Mouse (Mus musculus) WW6 (cell line): ENCODE data around the gene Abca3.

Experiments used
- DNase-seq: peaks from one replicate; pipeline ENCODE4 v3.0.0-alpha.2; 2013; ENCODE audit warnings: low read depth, low spot score

The Abca3 gene

DNA sequence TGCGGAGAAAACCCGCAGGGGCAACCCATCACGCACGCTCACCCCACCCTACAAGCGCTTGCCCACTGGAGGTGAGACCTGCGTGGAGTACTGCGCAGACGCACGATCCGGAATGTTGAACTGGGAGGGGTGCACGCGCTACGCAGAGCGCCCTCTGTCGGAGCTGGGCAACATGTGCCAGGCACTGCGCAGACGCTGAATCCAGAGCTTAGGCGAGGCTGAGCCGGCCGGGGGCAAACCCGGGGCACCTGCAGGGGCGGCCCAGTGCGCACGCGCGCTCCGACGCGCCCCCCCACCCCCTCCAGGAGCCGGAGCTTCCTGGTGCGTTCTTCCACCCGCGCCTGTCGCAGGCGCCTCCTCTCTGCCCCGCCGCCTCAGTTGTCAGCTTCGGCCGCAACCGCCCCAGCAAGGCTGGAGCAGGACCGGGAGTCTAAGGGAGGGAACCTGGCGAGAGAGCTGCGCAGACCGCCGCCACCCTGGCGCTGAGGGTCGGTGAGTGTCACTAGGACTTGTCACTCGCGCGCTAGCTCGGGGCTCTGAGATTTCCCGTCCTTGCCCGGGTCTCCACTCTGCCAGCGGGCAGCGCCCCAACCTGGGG, at the start of gene Abca3:
Gene Abca3, plus strand, starts transcription at position 191 of the 598 bp plus-strand sequence.
- peak; percentile 96 for DNase-seq

DNA sequence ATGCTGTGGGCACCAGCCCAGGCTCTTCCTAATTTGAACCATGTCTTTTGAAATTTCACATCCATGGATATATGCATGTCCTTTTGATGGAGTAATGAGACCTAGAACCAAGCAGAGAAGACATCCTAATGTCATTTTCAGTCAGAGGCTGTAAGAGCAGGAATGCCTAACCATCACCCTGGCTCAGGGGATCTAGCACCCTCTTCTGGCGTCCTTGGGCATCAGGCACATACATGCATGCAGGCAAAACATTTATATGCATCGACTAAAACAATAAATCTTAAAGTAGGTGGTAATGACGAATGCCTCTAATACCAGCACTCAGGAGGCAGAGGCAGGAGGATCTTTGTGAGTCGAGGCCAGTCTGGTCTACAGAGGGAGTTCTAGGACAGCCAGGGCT, 44.2 kb upstream of the Abca3 start:
- DNase-seq: no peak

- DNase-seq: no peak
Measured at GRCm38 (mm10) chr17:24320826-24321225, 30.9 kb upstream of the Abca3 start.

DNA sequence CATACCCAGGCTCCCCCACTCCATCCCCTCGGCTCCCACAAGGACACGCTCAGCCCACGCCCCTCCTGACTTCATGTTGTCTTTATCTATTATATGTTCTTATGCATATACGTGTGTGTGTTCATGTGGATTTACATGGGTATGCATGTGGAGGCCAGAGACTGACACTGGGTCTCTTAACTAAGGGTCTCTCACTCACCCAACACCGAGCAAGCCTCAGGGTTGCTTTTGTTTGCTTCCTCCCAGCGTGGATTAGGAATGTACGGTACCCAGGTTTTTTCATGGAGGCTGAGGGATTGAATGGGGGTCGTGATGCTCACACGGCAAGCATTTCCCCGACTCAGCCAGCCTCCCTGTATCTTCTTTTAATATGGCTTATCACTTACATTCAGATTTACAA, 26.7 kb upstream of the Abca3 start:
- no peak for DNase-seq

DNA sequence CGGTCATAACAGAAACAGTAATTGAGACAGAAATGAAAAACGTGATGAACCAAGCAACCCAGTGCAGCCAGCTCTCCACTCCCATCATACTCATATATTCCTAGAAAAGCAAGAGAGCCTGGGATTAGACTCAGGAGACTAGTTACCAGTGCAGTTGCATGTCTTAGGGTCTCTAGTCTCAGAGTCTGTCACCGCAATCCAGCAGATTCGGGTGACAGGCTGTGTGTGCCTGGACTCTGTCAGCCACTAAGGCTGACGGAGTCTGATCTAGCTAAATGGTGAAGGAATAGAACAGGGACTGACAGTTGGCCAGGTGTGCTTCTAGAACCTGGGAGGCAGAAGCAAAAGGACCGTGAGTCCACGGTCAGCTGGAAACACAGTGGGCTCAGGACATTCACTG, 24.1 kb upstream of the Abca3 start:
- no peak for DNase-seq

GRCm38 (mm10) chr17:24344672-24345071, 7.1 kb upstream of the Abca3 start:
- DNase-seq: no peak

GRCm38 (mm10) chr17:24346831-24347230, 4.9 kb upstream of the Abca3 start:
- no peak for DNase-seq

DNA sequence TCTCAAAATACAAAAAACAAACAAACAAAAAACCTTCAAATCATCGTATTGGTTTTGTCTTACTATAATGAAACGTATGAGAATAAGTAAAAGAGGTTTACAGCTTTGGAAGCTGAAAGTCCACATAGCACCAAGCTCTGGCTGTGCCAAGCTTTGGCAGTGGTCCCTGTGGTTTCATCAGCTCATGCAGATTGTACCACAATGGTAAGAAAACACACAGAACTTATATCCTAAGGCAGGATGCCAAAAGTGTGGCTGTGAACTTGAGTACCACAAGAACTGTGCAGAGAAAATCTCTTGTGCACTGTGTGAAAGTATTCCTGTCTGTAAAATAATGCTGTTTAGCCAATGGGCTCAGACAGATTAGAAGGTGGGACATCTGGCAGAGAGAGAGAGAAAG, 2.6 kb upstream of the Abca3 start:
- DNase-seq: no peak

GRCm38 (mm10) chr17:24350926-24351759, 607 bp upstream of the Abca3 start, which contains the start of gene Abca17:
Abca17 (minus strand) TSS chr17:24351068.
- no peak for DNase-seq

DNA sequence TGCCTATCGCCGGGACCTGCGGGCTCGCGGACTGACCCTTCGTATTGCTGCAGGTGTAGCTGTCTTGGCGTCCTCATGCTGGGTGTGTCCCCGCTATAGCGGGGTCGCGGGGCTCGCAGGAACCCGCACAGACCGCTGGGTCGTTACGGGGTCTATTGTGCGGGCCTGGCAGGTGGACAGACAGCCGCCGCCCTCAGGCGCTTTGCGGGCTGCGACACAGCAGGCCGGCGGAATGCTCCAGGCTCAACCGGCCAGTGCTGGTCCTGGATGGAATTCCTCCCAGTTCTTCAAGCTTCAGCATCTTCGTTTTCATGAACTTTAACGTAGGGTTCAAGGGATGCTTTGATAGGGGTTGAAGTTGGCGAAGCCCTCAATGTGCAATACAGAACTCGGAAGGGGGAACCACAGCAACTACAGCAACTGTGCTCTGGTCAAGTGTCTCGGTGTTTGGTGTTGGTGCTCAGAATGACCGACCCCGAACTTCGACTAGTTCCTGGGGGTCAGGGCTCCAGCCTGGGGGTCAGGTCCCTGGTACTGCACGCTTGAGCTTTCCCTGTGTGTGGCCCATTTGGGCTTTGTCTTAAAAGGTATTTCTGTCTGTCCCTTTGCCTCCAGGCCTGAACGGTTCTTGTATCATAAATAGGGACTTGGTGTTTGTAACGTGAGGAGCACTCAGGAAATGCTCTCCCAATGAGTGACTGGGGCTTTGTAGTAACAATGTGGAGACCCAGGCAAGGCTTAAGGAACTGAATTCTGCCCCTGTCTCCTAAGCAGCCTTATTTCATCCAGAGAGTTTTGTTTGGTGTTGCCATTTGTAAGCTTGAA, 832 bp downstream of the Abca3 start:
- no peak for DNase-seq

GRCm38 (mm10) chr17:24353960-24354359, 2.2 kb downstream of the Abca3 start:
- no peak for DNase-seq

GRCm38 (mm10) chr17:24355284-24355683, 3.5 kb downstream of the Abca3 start:
- no peak for DNase-seq

- DNase-seq: no peak
Measured at GRCm38 (mm10) chr17:24359006-24359405, 7.3 kb downstream of the Abca3 start.

GRCm38 (mm10) chr17:24359903-24360302, 8.2 kb downstream of the Abca3 start:
- DNase-seq: no peak

DNA sequence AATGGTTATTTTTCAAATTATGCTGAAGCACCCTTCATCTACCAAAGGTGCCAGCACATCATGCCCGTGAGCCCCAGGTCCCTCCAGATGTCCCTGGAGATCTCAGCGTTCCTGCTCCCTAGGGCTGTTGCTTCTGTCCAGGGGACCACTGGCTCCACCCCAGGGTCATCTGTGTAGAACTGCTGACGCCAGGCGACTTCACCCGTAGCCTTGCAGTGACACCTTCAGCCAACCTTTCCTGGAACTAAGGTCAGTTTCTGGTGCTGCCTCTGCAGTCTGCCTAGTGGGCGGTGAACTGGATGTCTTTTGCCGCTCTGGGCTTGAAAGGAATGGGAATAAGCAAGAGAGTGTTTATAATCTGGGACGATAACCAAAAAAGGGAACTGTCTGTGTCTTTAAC, 9.1 kb downstream of the Abca3 start:
- no peak for DNase-seq

DNA sequence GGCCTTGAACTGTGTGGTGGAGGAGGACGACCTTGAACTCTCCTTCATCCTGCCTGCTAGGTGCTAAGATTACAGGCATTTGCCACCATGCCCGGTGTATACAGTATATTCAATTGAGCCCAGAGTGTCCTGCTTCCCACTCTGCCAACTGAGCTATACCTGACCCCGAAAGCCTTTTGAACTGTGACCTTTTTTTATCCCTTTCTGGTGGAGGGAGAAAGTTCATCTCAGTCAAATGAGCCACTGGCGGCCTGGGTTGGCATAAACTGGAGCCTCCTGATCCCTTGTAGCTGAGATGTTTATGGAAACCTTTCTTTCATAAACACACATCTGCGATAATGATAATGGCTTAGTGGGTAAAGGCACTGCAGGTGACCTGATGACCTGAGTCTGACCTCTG, 9.5 kb downstream of the Abca3 start:
- DNase-seq: no peak

DNA sequence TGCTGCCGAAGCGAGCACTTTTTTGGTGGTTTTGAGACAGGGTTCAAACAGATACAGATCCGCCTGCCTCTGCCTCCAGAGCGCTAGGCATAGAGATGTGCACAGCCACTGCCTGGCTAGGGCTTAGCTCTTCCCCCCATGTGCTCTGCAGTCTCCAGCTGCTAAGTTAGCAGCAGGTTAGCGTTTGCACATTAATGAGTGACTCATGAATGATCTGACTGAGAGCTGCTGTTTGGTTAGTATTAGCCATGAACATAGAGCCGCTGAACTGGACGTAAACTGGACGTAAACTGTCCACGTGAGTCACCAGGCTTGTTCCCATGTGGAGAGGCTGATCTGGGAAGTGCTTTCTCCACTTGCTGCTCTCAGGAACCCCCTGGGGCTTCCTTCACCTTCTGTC, 10.8 kb downstream of the Abca3 start:
- no peak for DNase-seq

DNA sequence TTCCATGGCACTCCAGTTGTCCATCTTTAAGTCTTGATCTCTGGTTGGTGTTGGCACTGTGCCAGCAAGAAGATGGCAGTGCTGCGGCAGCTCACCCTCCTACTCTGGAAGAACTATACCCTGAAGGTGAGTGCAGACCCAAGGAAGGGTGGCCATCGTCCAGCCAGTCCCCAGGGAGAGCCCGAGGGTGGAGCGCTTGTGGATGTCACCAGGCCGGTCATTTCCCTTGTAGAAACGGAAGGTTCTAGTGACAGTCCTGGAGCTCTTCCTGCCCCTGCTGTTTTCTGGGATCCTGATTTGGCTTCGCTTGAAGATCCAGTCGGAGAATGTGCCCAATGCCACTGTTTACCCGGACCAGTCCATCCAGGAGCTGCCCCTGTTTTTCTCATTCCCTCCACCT, 12.7 kb downstream of the Abca3 start:
- no peak for DNase-seq

DNA sequence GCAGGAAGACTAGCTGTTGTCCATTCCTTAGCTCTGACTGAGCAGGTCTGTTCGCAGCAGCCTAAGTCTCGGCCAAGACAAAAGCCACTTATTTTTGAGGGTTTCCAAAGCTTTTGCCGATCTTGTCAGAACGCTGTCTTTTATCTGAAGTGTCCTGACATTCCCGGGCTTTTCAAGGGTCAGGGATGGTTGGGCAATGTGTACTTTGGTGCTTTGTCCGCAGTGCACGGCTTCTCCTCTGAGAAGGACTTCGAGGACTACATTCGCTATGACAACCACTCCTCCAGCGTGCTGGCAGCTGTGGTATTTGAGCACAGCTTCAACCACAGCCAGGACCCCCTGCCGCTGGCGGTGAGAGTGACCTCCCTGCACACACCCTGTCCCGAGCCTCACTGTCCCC, 14.1 kb downstream of the Abca3 start:
- no peak for DNase-seq

GRCm38 (mm10) chr17:24375094-24375712, 23.5 kb downstream of the Abca3 start:
- no peak for DNase-seq

DNA sequence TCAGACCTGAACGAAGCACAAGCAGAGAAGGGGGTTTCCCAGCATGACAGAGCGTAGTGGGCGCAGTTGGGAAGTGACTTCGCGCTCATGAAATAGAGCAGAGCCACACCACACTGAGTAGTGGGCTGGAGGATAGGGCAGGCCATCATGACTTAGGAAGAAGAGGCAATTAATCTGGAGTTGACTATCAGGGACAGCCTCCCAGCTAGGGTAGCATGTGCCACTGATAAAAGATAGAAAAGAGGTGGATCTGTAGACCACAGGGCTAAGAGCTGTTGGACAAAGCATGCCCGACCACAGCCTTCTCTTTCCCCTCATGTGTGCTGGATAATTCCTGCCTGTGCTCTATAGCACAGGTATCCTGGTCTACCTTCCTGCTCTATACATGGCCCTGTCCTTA, 24.1 kb downstream of the Abca3 start:
- DNase-seq: no peak

DNA sequence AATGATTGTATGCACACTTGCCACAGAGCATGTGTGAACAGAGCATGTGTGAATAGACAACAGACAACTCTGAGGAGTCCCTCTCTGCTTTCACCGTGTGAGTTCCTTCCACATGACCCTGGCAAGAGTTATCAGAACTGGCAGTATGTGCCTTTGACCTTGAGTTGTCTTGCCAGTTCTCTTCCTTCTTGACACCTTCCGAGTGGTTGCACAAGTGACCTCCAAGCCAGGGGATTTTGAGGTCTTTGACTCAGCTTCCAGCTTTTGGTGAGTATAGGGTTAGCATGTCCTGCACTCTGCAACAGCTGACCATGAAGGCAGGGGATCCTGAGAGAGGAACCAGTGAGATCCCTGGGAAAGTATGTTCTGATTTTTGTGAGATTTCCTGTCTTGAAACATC, 26.7 kb downstream of the Abca3 start:
- no peak for DNase-seq
